Mouse (Mus musculus) CH12F3 (cell line): ENCODE results near the gene Tet1.
"Not testable (repeated sequence)": the region's sequence is repeated elsewhere in the genome, so short reads cannot be mapped to it uniquely, and the experiment has no call there.

Experiments
- in situ Hi-C: fragments of 300-500 bp; cut with MboI; formaldehyde crosslinking; loops from 2 replicates; pipeline ENCODE4 v1.14.3; 2020; ENCODE audit warnings: low sequenced_read_pairs

Gene Tet1

GRCm38 (mm10) chr10:62908896-62909295 lies at the start of gene Tet1:
Tet1 (minus strand) TSS chr10:62908996.
- in situ Hi-C loops, result not testable (repeated sequence)

- in situ Hi-C loops, result no loop called here
These were observed 39.8 kb upstream of the Tet1 start for GRCm38 (mm10) chr10:62948551-62948950.

- in situ Hi-C loops, result no loop called here
These were observed 38.1 kb upstream of the Tet1 start, which contains the start of gene Dna2 for GRCm38 (mm10) chr10:62946738-62947471. Dna2 (plus strand) TSS chr10:62947026.

- in situ Hi-C loops, result no loop called here
These were observed 36.3 kb upstream of the Tet1 start for GRCm38 (mm10) chr10:62944975-62945580.

GRCm38 (mm10) chr10:62932381-62932780 lies 23.6 kb upstream of the Tet1 start:
- in situ Hi-C loops, result no loop called here

GRCm38 (mm10) chr10:62924096-62924635 lies 15.4 kb upstream of the Tet1 start:
- in situ Hi-C loops, result no loop called here

GRCm38 (mm10) chr10:62920766-62921156 lies 12.0 kb upstream of the Tet1 start:
- in situ Hi-C loops, result no loop called here

GRCm38 (mm10) chr10:62919925-62920765 lies 11.3 kb upstream of the Tet1 start, which contains the start of gene Slc25a16:
Slc25a16 (plus strand) TSS chr10:62920633.
- in situ Hi-C loops, result no loop called here

- in situ Hi-C loops, result no loop called here
These were observed 10.2 kb upstream of the Tet1 start for GRCm38 (mm10) chr10:62918985-62919384.

GRCm38 (mm10) chr10:62911120-62911519 lies 2.3 kb upstream of the Tet1 start:
- in situ Hi-C loops, result no loop called here

- in situ Hi-C loops, result no loop called here
These were observed 2.5 kb downstream of the Tet1 start for GRCm38 (mm10) chr10:62906336-62906735.

- in situ Hi-C loops, result no loop called here
These were observed 6.0 kb downstream of the Tet1 start for GRCm38 (mm10) chr10:62902829-62903228.

GRCm38 (mm10) chr10:62901826-62902225 lies 7.0 kb downstream of the Tet1 start:
- in situ Hi-C loops, result no loop called here

- in situ Hi-C loops, result no loop called here
These were observed 8.7 kb downstream of the Tet1 start for GRCm38 (mm10) chr10:62900144-62900543.

- in situ Hi-C loops, result no loop called here
These were observed 10.7 kb downstream of the Tet1 start for GRCm38 (mm10) chr10:62898061-62898460.

GRCm38 (mm10) chr10:62897437-62897836 lies 11.4 kb downstream of the Tet1 start:
- in situ Hi-C loops, result no loop called here

GRCm38 (mm10) chr10:62896774-62897173 lies 12.0 kb downstream of the Tet1 start:
- in situ Hi-C loops, result no loop called here

GRCm38 (mm10) chr10:62896035-62896434 lies 12.8 kb downstream of the Tet1 start:
- in situ Hi-C loops, result no loop called here

- in situ Hi-C loops, result no loop called here
These were observed 13.4 kb downstream of the Tet1 start for GRCm38 (mm10) chr10:62895386-62895785.

GRCm38 (mm10) chr10:62894447-62894846 lies 14.3 kb downstream of the Tet1 start:
- in situ Hi-C loops, result no loop called here

- in situ Hi-C loops, result no loop called here
These were observed 15.4 kb downstream of the Tet1 start for GRCm38 (mm10) chr10:62893356-62893884.
